Mouse (Mus musculus) stomach, postnatal 0 days (tissue): ENCODE data around the gene Ccnjl.

Experiments used
- CTCF ChIP-seq: IDR thresholded peaks from 2 replicates; pipeline ENCODE4 v1.5.1; 2016; ENCODE audit warnings: antibody characterized with exemption, low read depth, mild to moderate bottlenecking, moderate library complexity
- EP300 ChIP-seq: optimal IDR thresholded peaks from 2 replicates; pipeline ENCODE3; 2016; ENCODE audit warnings: antibody characterized with exemption

GRCm38 (mm10) chr11:43604207-43604606 is 75.6 kb downstream of the Ccnjl start:
- TF ChIP-seq CTCF = no peak
- TF ChIP-seq EP300 = no peak
